Mouse (Mus musculus) midbrain, embryonic 11.5 days (tissue): Measurements from ENCODE around the gene Rcan3. TPM values are rescaled to one million over a fixed set of nuclear protein-coding genes. Genes with fewer than 3 reads are reported as not detected.
A peak's percentile ranks its signal among the peaks of the same experiment; 100 is the strongest.

ENCODE experiments used
- ATAC-seq: fragments of 200-750 bp; cut with Nextera tagmentation; 2 replicates; pipeline ENCODE4 v1.8.0; 2017; ENCODE audit warnings: moderate TSS enrichment, moderate library complexity; ENCODE audit not compliant: low FRiP score
- DNase-seq: peaks from one replicate; pipeline ENCODE4 v3.0.0; 2015; ENCODE audit warnings: low spot score; ENCODE audit errors: missing footprints
- H3K27ac ChIP-seq: fragments of 300-500 bp; sonication (generic); 2 replicates; pipeline ENCODE4 v1.5.1; 2014; ENCODE audit warnings: low read depth, low read length
- H3K27me3 ChIP-seq: fragments of 300-500 bp; sonication (generic); 2 replicates; pipeline ENCODE4 v1.6.1; 2014; ENCODE audit warnings: mild to moderate bottlenecking, low read length, moderate library complexity, mixed read lengths; ENCODE audit not compliant: control insufficient read depth, insufficient read depth
- H3K36me3 ChIP-seq: fragments of 300-500 bp; sonication (generic); 2 replicates; pipeline ENCODE4 v1.6.1; 2014; ENCODE audit warnings: mild to moderate bottlenecking, low read length, moderate library complexity, mixed read lengths; ENCODE audit not compliant: control insufficient read depth, insufficient read depth
- H3K4me1 ChIP-seq: fragments of 300-500 bp; sonication (generic); 2 replicates; pipeline ENCODE4 v1.6.1; 2014; ENCODE audit warnings: low read length; ENCODE audit not compliant: control insufficient read depth, insufficient read depth
- H3K4me2 ChIP-seq: fragments of 300-500 bp; sonication (generic); 2 replicates; pipeline ENCODE4 v1.6.1; 2014; ENCODE audit warnings: mild to moderate bottlenecking, moderate library complexity
- H3K4me3 ChIP-seq: fragments of 300-500 bp; sonication (generic); 2 replicates; pipeline ENCODE4 v1.5.1; 2014; ENCODE audit warnings: low read depth, low read length
- H3K9ac ChIP-seq: fragments of 300-500 bp; sonication (generic); 2 replicates; pipeline ENCODE4 v1.6.1; 2014; ENCODE audit warnings: low read length
- H3K9me3 ChIP-seq: fragments of 300-500 bp; sonication (generic); 2 replicates; pipeline ENCODE4 v1.6.1; 2016; ENCODE audit warnings: low read length; ENCODE audit not compliant: control insufficient read depth
- WGBS: fragments of 180-500 bp; shearing (Covaris S2); extraction: QIAGEN DNeasy Blood & Tissue Kit; methylation state at CpG from one replicate; pipeline ENCODE4 v1.1.7; 2014; 5-methylcytosine and 5-hydroxymethylcytosine counted together
- polyA plus RNA-seq: library from polyadenylated mRNA; unstranded; fragments of >200 nt; fragmentation: Nextera tagmentation; extraction: Ambion mirVana; gene quantifications from 2 replicates; pipeline ENCODE4 v1.2.1, GENCODE M21; 2014

The Rcan3 gene
- 7.0 and 9.1 TPM in 2 replicates for polyA plus RNA-seq

- DNase-seq (peak; percentile 97), ATAC-seq (peak; percentile 86)
- peak within 1 kb of the TSS; percentile 82 for H3K9ac ChIP-seq
- no peak within 1 kb of the TSS for H3K27ac ChIP-seq
- WGBS = under 1% methylated on average over 55 of the region's 79 CpGs
- H3K9me3 ChIP-seq = no peaks in the 10 kb centered on the region
- no peaks in the 10 kb centered on the region for H3K27me3 ChIP-seq
- H3K4me2 ChIP-seq = peak within 1 kb of the TSS; percentile 97
- H3K36me3 ChIP-seq = no peaks in the 10 kb centered on the region
- H3K4me3 ChIP-seq = peak within 1 kb of the TSS; percentile 68
- peaks cover 10% of the 10 kb centered on the region; the same call in 1 of the 2 replicates for H3K4me1 ChIP-seq
Measured at GRCm38 (mm10) chr4:135433443-135434394, at the start of gene Rcan3. Gene Rcan3 (minus strand): TSS chr4:135433853.

GRCm38 (mm10) chr4:135480370-135480769, 46.7 kb upstream of the Rcan3 start:
- Histone ChIP-seq H3K9me3 (no peaks in the 10 kb centered on the region), H3K4me2 (no peak overlapping the region), H3K27me3 (no peaks in the 10 kb centered on the region), H3K4me1 (no peaks in the 10 kb centered on the region), H3K27ac (no peak overlapping the region), H3K36me3 (no peaks in the 10 kb centered on the region), H3K4me3 (no peak overlapping the region), H3K9ac (no peak overlapping the region)
- DNase-seq (no peak), ATAC-seq (no peak)
- 75% methylated on average over 9 of the region's 9 CpGs for WGBS

- Histone ChIP-seq H3K36me3 (no peaks in the 10 kb centered on the region), H3K27me3 (no peaks in the 10 kb centered on the region), H3K27ac (no peak overlapping the region), H3K9ac (no peak overlapping the region), H3K4me1 (no peaks in the 10 kb centered on the region), H3K4me3 (no peak overlapping the region), H3K9me3 (no peaks in the 10 kb centered on the region), H3K4me2 (no peak overlapping the region)
- DNase-seq = no peak
- 90% methylated on average over 10 of the region's 10 CpGs for WGBS
- ATAC-seq = no peak
Measured at GRCm38 (mm10) chr4:135477851-135478250, 44.2 kb upstream of the Rcan3 start.

- H3K4me3 ChIP-seq = no peak overlapping the region
- no peak overlapping the region for H3K9ac ChIP-seq
- no peak for ATAC-seq
- no peaks in the 10 kb centered on the region for H3K4me1 ChIP-seq
- no peaks in the 10 kb centered on the region for H3K36me3 ChIP-seq
- no peak for DNase-seq
- no peak overlapping the region for H3K27ac ChIP-seq
- WGBS = 94% methylated on average over 11 of the region's 11 CpGs
- no peaks in the 10 kb centered on the region for H3K27me3 ChIP-seq
- H3K4me2 ChIP-seq = no peak overlapping the region
- H3K9me3 ChIP-seq = no peaks in the 10 kb centered on the region
Measured at GRCm38 (mm10) chr4:135463406-135463805, 29.8 kb upstream of the Rcan3 start.

DNA sequence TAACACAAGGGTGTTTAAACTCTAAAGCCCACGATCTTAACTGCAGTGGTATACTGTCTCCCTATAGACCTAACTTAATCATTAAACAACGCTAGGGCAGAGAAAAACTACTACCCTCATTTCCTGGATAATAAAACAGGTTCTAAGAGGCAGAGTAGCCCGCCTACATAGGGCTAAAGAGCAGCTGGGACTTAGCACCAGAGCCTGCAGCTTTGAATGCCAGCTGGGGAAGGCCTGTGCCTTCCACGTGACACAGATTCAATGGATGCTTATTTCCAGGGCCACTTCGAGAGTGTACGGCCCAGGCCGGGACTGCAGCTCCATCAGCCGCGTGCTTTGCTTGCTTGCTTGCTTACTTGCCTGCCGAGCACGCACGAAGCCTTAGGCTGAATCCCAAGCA, 19.9 kb upstream of the Rcan3 start:
- ATAC-seq (no peak), DNase-seq (no peak)
- Histone ChIP-seq H3K4me3 (no peak overlapping the region), H3K27me3 (no peaks in the 10 kb centered on the region), H3K36me3 (no peaks in the 10 kb centered on the region), H3K9ac (no peak overlapping the region), H3K27ac (no peak overlapping the region), H3K4me2 (no peak overlapping the region), H3K9me3 (no peaks in the 10 kb centered on the region), H3K4me1 (peaks cover 5% of the 10 kb centered on the region; the same call in 1 of the 2 replicates)
- WGBS = 79% methylated on average over 12 of the region's 12 CpGs

- ATAC-seq (no peak), DNase-seq (no peak)
- H3K9me3 ChIP-seq = no peaks in the 10 kb centered on the region
- H3K4me1 ChIP-seq = peaks cover 5% of the 10 kb centered on the region; the same call in 1 of the 2 replicates
- H3K36me3 ChIP-seq = no peaks in the 10 kb centered on the region
- no peaks in the 10 kb centered on the region for H3K27me3 ChIP-seq
- no peak overlapping the region for H3K4me2 ChIP-seq
- 85% methylated on average over 6 of the region's 6 CpGs for WGBS
- H3K4me3 ChIP-seq = no peak overlapping the region
- no peak overlapping the region for H3K9ac ChIP-seq
- no peak overlapping the region for H3K27ac ChIP-seq
Measured at GRCm38 (mm10) chr4:135453164-135453563, 19.5 kb upstream of the Rcan3 start.

GRCm38 (mm10) chr4:135451360-135452015, 17.8 kb upstream of the Rcan3 start:
- H3K4me2 ChIP-seq = no peak overlapping the region
- no peaks in the 10 kb centered on the region for H3K27me3 ChIP-seq
- no peaks in the 10 kb centered on the region for H3K36me3 ChIP-seq
- DNase-seq (no peak), ATAC-seq (no peak)
- H3K27ac ChIP-seq = no peak overlapping the region
- WGBS = 55% methylated on average over 18 of the region's 18 CpGs
- H3K4me3 ChIP-seq = no peak overlapping the region
- peaks cover 5% of the 10 kb centered on the region; the same call in 1 of the 2 replicates for H3K4me1 ChIP-seq
- H3K9me3 ChIP-seq = no peaks in the 10 kb centered on the region
- H3K9ac ChIP-seq = no peak overlapping the region

DNA sequence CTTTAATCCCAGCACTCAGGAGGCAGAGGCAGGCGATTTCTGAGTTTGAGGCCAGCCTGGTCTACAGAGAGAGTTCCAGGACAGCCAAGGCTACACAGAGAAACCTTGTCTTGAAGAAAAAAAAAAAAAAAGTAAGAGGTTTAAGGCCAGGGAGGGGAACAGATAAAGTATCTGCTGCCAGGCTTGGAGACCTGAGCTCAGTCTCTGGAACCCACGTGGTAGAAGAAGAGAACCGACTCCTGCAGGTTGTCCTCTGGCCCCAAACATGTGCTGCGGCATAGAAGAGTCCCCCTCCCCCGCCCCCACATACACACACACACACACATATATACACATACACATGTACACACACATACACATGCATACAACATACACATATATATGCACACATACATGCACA, 8.8 kb upstream of the Rcan3 start:
- WGBS = 83% methylated on average over 5 of the region's 5 CpGs

More for the DNA sequence above, 8.8 kb upstream of the Rcan3 start:
- Histone ChIP-seq H3K36me3 (no peaks in the 10 kb centered on the region), H3K4me3 (no peak overlapping the region), H3K27ac (no peak overlapping the region), H3K9ac (no peak overlapping the region), H3K4me1 (peaks cover 4% of the 10 kb centered on the region), H3K9me3 (no peaks in the 10 kb centered on the region), H3K27me3 (no peaks in the 10 kb centered on the region), H3K4me2 (no peak overlapping the region)
- DNase-seq (no peak), ATAC-seq (no peak)
